Mouse (Mus musculus) liver, postnatal 0 days (tissue): ENCODE measurements around the gene Noto.

Experiments
- CTCF ChIP-seq: sonication (generic); IDR thresholded peaks from 2 replicates; pipeline ENCODE4 v1.5.1; 2016; ENCODE audit warnings: antibody characterized with exemption, low read depth
- EP300 ChIP-seq: IDR thresholded peaks from 2 replicates; pipeline ENCODE4 v1.6.1; 2016; ENCODE audit warnings: antibody characterized with exemption, low read depth, mild to moderate bottlenecking

DNA sequence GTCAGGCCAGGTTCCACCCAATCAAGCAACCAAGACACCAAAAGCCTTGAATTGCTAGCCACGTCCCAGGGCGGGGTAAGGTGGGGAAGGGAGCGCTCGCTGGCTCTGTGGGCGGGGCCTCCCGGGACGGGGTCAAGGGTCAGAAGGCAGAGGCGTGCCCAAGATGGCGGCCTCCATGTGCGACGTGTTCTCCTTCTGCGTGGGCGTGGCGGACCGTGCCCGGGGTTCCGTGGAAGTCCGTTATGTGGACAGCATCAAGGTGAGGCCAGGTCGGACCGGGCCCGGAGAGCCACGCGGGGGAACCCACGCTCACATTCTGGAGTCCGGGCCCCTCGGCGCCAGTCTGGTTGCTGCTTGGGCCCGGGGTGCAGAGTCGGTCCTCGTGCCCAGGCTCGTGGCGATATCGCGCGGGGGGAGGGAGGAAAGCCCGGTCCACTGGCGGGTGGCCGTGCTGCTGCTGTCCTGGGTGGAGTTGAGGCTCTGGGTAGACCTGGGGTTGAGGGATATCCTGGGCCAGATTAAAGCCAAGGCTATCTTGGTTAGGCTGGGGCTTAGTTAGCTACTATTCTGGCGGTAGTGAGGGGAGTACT is 8.3 kb downstream of the Noto start, which contains the start of gene Smyd5:
- TF ChIP-seq CTCF, result no peak
- no peak for TF ChIP-seq EP300
